Mouse (Mus musculus) CH12.LX (cell line): ENCODE measurements at regions not wholly inside any gene's neighbourhood (a gene's known extent, or its start where the extent isn't known, plus 50 kb on each side); places are given as distances from the start of the nearest gene placed in this dataset.

ENCODE experiments used
- BHLHE40 ChIP-seq: IDR thresholded peaks from 2 replicates; pipeline ENCODE4 v1.6.1; 2011; ENCODE audit warnings: mild to moderate bottlenecking, low read depth, low read length, improper control_type of control experiment
- CTCF ChIP-seq, 2 experiments: IDR thresholded peaks in 1 of 2; conservative IDR thresholded peaks in 1 of 2; 2 replicates each; pipeline ENCODE4 v1.5.1; 2011 to 2012; ENCODE audit warnings: low read depth in 2 of 2, low read length in 2 of 2, improper control_type of control experiment in 1 of 2, inconsistent platforms in 1 of 2, mild to moderate bottlenecking in 1 of 2, moderate library complexity in 1 of 2
- E2F4 ChIP-seq: IDR thresholded peaks from 2 replicates; pipeline ENCODE4 v1.6.1; 2011; ENCODE audit warnings: low read depth, low read length, improper control_type of control experiment; ENCODE audit not compliant: insufficient replicate concordance
- EP300 ChIP-seq: IDR thresholded peaks from 2 replicates; pipeline ENCODE4 v1.6.1; 2011; ENCODE audit warnings: low read length, improper control_type of control experiment
- MYC ChIP-seq: IDR thresholded peaks from 2 replicates; pipeline ENCODE4 v1.6.1; 2011; ENCODE audit warnings: low read depth, mild to moderate bottlenecking, improper control_type of control experiment, low read length
- ZMIZ1 ChIP-seq: IDR thresholded peaks from 2 replicates; pipeline ENCODE4 v1.6.1; 2012; ENCODE audit warnings: low read depth, mild to moderate bottlenecking, inconsistent platforms, low read length, improper control_type of control experiment

- TF ChIP-seq MYC (no peak), ZMIZ1 (no peak), CTCF (conservative IDR thresholded peaks at IDR 0.05 in 1 of 2, IDR thresholded peaks at IDR 0.05 in 1 of 2; ENCODE audit: low read depth in 2 of 2, low read length in 2 of 2) (no peak), EP300 (no peak), BHLHE40 (no peak), E2F4 (no peak)
Observed at GRCm38 (mm10) chr12:28948889-28949288, 197.3 kb downstream of the Eipr1 start.
